Mouse (Mus musculus) adrenal gland (tissue): ENCODE measurements around the gene Olfr632.
"Not testable (repeated sequence)": the region's sequence is repeated elsewhere in the genome, so short reads cannot be mapped to it uniquely, and the experiment has no call there.

ENCODE experiments used
- intact Hi-C: fragments of 180-260 bp; cut with DNase I; formaldehyde crosslinking; loops from one replicate; pipeline ENCODE4 v1.15.1; 2025
- long read RNA-seq, 2 experiments: library from polyadenylated mRNA; unstranded; transcript quantifications; one replicate each; pipeline ENCODE4 v2.0.0; 2020; ENCODE audit warnings: borderline replicate concordance in 1 of 2; ENCODE audit not compliant: insufficient replicate concordance in 1 of 2

Gene Olfr632
- long read RNA-seq, experiment 1, result 0 reads
- long read RNA-seq, experiment 2, result 0 reads

GRCm38 (mm10) chr7:103934264-103934663 is at the start of gene Olfr632:
Olfr632 (plus strand) TSS chr7:103934347.
- intact Hi-C loops, result no loop called here

- intact Hi-C loops, result no loop called here
These were observed 48.0 kb upstream of the Olfr632 start, which contains the start of gene Olfr66 for GRCm38 (mm10) chr7:103886152-103886551. Olfr66 (minus strand) TSS chr7:103886252.

GRCm38 (mm10) chr7:103894385-103894784 is 39.8 kb upstream of the Olfr632 start, which contains the start of gene Olfr64:
Olfr64 (minus strand) TSS chr7:103894485.
- intact Hi-C loops, result no loop called here

DNA sequence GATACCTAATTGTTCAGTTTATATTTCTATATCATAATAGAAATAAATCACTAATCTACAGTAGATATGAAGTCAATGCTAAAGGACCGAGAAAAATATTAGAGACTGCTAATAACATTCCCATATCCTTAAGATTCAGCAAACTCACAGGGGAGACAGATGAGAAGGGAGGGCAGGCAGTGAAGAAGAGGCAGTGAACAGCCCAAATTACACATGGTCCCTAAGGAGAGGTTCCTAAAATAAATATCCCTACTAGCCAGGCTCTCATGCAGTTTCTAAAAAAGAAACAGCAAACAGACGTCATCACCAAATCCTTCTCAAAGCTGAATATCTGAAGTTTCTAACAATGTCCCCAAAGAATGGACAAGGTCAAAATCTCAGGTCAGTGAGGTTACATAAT is 31.0 kb upstream of the Olfr632 start, which contains the start of gene Olfr65:
Gene Olfr65 (plus strand): TSS at position 301 of the 400 bp plus-strand sequence.
- intact Hi-C loops, result no loop called here

DNA sequence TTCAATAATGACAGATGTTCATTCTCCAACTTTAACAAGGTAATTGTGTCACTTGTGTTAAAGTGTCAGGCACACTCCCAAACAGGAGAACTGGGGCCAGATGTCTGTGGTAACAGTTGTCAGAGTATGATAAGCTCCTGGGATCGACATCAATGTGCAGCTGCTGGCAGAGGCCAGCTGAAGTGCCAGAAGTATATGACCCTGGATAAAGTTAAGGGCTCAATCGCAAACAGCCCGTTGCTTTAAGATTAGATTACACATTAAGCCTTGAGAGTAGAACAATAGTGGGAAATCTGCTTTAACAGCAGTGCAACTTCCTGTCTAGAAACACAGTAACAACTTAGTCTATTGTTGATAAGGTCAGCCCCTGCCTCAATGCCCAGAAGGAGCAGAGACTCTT is 24.1 kb upstream of the Olfr632 start:
- intact Hi-C loops, result no loop called here

DNA sequence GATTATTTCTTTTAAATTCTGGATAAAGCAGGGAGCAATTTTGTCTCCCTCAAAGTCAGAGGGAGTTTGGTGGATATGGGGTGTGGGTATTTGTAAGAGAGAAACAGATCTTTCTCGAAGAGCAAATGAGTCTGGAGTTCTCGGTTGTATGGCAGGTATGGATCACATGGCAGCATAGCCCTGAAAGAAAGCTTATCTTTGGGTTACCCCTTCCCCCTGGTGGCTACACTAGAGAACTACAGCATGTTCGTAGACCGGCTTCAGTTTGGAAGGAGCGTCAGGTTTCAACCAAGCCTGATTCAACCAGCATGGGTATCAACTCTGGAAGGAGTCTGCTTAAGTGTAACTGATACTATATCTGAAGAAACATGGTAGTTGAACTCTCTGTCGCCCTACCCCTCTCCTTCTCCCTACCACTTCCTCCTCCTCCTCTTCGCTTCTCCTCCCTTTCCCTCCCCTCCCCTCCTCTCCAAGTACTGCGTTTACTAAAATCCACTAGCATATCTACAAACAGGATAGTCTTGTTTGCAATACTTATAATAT is 21.1 kb upstream of the Olfr632 start:
- intact Hi-C loops, result no loop called here

DNA sequence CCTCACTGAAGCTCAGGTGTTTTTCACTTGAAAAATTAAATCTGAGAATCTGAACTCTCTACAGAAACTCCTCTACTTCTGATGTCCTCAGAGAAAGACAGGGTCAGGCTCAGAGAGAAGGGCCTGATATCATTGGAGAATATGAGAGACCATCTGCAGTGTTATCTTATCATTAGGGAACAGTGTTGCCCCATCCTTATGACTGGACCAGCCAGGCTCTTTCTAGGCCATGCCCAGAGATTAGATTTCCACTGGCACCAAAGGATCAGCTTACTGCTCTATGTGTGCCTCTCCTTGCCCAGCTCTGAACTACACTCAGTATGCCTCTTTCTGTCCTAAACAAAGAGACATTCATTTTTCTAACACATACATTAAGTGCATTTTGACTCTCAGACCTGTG is 18.8 kb upstream of the Olfr632 start:
- intact Hi-C loops, result no loop called here

- intact Hi-C loops, result no loop called here
These were observed 5.6 kb upstream of the Olfr632 start, which contains the start of gene Olfr631 for GRCm38 (mm10) chr7:103928525-103928924. Olfr631 (plus strand) TSS chr7:103928825.

DNA sequence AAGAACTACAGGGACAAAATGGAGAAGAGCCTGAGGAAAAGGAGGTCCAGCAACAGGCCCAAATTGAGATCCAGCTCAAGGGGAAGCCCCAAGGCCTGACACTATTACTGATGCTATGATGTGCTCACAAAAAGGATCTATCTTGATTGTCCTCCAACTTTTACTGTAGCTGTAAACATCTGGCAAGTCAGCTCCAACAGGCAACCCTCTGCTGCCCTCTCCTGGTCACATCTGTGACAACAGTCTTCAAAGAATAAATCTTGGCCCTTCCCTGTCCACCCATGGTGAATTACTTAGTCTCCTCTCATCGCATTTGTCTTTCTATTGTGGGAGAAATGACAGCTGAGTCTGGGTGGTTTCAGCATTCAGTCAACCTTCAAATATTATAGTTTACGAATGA is 8.6 kb downstream of the Olfr632 start:
- intact Hi-C loops, result loop anchor here (5.0 kb wide), 1 partner anchor 150 kb away; the partner anchor contains the start of gene Olfr67

GRCm38 (mm10) chr7:103944137-103944536 is 10.0 kb downstream of the Olfr632 start, which contains the start of gene Olfr633:
Olfr633 (plus strand) TSS chr7:103944437.
- intact Hi-C loops, result loop anchor here (5.0 kb wide), 1 partner anchor 152 kb away; the partner anchor contains the start of gene Olfr67

- intact Hi-C loops, result not testable (repeated sequence)
These were observed 32.7 kb downstream of the Olfr632 start for GRCm38 (mm10) chr7:103966873-103967272.

DNA sequence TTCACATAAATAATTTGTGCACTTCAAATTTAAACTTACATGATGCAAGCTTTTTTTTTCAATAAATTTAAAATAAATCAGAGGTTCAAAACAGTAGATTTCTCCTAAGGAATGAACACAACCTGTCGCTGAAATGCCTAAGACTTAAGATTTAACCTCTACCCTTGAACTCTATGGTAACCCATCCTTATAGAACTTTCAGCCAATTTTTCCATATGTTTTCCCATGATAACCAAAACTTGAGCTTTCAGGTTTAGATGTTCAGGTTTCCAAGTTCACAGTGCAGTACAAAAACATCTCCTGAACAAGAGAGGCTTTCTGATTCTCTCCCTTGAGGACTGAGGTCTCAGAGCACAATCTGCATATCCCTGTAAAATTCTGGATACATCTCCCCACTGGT is 36.7 kb downstream of the Olfr632 start, which contains the start of gene Olfr635:
Gene Olfr635 (plus strand): TSS at position 301 of the 400 bp plus-strand sequence.
- intact Hi-C loops, result no loop called here

GRCm38 (mm10) chr7:103971782-103972181 is 37.6 kb downstream of the Olfr632 start:
- intact Hi-C loops, result no loop called here
